Mouse (Mus musculus): ENCODE measurements around the gene Bace2. TPM values are rescaled to one million over a fixed set of nuclear protein-coding genes. Genes with fewer than 3 reads are reported as not detected.

Bace2 gene
- polyA plus RNA-seq, 1 experiment: 46.3 TPM

DNA sequence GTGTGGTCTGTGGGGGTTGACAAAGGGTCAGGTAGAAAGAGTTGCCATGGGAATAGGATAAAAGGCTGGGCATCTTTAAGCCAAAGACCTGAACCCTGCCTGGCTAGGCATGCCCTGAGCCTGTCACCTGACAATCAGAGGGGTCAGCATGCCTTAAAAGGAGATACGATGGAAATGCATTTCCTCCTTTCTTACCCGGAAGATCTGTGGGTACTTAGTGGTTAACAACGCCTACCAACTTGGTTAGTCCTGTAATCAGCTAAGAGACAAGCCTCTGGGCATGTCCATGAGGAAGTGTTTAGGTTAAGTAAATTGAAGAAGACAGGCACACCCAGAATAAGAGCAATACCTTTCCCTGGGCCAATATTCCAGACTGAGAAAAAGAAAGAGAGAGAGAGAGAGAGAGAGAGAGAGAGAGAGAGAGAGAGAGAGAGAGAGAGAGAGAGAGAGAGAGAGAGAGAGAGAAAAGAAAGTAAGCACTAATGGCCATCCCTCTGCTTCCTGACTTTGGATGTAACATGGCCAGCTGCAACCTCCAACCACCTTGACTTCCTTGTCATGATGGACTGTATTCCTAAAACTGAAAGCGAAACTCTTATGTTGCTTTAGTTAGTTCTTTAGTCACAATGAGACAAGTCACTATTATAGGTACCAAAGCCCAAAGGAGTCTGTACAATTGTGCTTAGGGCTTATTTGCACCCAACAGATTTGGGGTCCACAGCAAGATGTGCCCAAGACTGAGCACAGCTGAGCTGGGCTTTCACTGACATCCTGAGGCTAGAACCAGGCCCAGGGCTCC lies 111.7 kb downstream of the Bace2 start:
- DNase-seq (ENCODE audit: low spot score): no peak

DNA sequence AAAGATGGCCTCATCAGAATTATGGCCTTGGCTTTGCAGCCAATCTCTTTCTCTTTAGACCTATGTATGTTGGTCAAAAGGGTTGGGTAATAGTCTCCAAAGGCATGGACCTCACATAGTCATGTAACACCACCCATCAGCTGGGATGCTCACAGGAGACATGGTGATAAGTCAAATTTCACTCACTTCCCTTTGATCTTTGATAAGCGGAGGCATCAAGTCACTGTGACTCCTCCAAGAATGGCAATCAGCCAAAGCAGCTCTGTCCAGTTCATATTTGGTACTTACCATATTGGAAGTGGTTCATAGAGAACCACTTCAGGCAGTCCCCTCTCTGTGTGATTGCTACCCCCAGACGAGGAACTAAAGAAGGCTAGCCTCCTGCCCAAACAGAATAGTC lies 118.1 kb downstream of the Bace2 start:
- no peak for DNase-seq (ENCODE audit: low spot score)

DNA sequence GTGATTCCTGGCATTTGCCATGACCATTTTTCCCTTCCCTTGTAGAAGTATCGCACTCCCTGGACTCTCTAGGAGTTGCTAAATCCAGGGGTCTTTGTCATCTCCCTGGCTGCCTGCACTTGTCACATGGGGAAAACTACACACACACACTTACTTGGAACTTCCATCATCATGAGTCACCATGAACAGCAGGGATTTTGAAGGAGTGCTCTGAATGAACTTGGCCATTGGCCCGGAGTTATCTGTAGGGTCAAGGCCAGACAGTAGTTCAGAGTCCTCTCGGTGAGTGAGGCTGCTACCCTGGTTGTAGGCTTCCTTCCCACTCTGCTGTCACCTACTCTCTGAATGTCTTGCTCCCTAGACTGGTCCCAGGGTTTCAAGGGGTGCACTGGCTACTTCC lies 119.0 kb downstream of the Bace2 start:
- DNase-seq (ENCODE audit: low spot score): no peak

DNA sequence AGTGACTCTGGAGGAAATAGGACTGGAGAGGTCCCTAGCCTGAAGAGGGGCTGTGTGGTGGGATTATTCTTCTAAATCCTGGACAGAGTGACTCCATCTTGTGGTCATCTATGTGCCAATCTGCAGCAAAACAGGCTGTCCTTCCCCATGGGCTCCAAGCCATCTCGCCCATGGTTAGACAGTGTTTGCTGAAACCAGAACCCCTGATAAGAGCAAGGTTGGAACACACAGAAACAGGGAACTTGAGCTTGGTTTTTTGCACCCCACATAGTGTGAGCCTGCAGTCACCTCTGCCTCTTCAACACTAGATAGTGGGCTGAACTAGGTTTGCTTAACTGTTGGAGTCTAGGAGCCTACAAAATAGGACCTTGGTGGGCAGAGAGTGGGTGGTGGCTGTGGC lies 120.0 kb downstream of the Bace2 start:
- DNase-seq (ENCODE audit: low spot score): no peak

DNA sequence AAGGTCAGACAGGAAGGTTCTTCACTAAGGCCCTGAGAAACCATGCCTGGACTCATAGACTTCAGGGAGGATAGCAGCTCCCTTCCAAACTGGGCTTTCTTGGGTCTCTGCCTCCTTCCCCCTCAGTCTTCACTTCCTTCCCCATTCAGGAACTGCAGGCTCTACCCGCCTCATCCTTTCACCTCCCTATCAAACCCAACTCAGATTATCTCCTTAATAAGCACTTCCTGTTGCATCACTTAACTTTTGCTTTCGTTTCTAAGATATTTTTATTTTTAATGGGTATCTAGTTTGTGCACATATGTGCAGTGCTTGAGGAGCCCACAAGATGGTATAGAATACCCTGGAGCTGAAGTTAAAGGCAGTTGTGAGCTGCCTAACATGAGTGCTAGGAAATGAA lies 122.1 kb downstream of the Bace2 start:
- no peak for DNase-seq (ENCODE audit: low spot score)

DNA sequence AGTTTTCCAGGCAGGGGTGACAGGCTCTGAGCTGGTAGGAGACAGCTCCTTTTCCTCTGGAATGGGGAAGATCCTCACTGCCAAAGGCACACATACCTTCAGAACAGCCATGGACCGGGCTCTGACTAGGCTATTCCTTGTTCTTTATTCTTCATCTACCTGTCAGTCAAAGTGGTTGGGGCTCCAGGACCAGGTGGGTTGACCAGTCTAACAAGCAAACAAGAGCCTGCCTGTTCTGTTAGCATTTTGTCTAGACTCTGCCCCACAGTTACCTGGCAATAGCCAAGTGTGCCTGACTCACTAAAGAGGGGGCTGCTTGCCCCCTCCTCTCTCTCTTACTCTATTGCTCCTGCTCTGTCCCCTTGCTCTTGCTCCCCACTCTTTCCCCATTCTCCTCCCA lies 135.8 kb downstream of the Bace2 start:
- DNase-seq (ENCODE audit: low spot score): no peak

Other genes with a start within 250 kb of the Bace2 start
- gene Dscam, start 186.0 kb upstream of the Bace2 start, polyA plus RNA-seq (2012; rRNA removed): 0.03 TPM in 2 replicates
- 2.2 TPM in 2 replicates for gene Mx1, start 106.2 kb downstream of the Bace2 start, polyA plus RNA-seq (2012; rRNA removed)
- 0.17 TPM in 1 of 2 replicates, not detected in the other for gene Fam3b, start 158.1 kb downstream of the Bace2 start, polyA plus RNA-seq (2012; rRNA removed)

All from urinary bladder, adult 2 months (tissue).